Mouse (Mus musculus) hindbrain, embryonic 13.5 days (tissue): ENCODE data around the gene Slc35e3. TPM values are rescaled to one million over a fixed set of nuclear protein-coding genes. Genes with fewer than 3 reads are reported as not detected.
"Not testable (repeated sequence)": the region's sequence is repeated elsewhere in the genome, so short reads cannot be mapped to it uniquely, and the experiment has no call there.

Experiments
- ATAC-seq: fragments of 200-750 bp; cut with Nextera tagmentation; 2 replicates; pipeline ENCODE4 v1.8.0; 2017; ENCODE audit warnings: moderate TSS enrichment; ENCODE audit not compliant: low FRiP score
- H3K27ac ChIP-seq: fragments of 300-500 bp; sonication (generic); 2 replicates; pipeline ENCODE4 v1.5.1; 2015; ENCODE audit warnings: inconsistent platforms, mild to moderate bottlenecking, moderate library complexity
- H3K27me3 ChIP-seq: fragments of 300-500 bp; sonication (generic); 2 replicates; pipeline ENCODE4 v1.6.1; 2015; ENCODE audit warnings: mild to moderate bottlenecking, inconsistent platforms
- H3K36me3 ChIP-seq: fragments of 300-500 bp; sonication (generic); 2 replicates; pipeline ENCODE4 v1.6.1; 2015; ENCODE audit warnings: mild to moderate bottlenecking, inconsistent platforms
- H3K4me1 ChIP-seq: fragments of 300-500 bp; sonication (generic); replicated peaks from 2 replicates; pipeline ENCODE4 v1.6.1; 2015; ENCODE audit warnings: inconsistent platforms
- H3K4me2 ChIP-seq: fragments of 300-500 bp; sonication (generic); 2 replicates; pipeline ENCODE4 v1.6.1; 2015; ENCODE audit warnings: inconsistent platforms, mild to moderate bottlenecking, moderate library complexity
- H3K4me3 ChIP-seq: fragments of 300-500 bp; sonication (generic); 2 replicates; pipeline ENCODE4 v1.5.1; 2015; ENCODE audit warnings: mild to moderate bottlenecking, inconsistent platforms
- H3K9ac ChIP-seq: fragments of 300-500 bp; sonication (generic); 2 replicates; pipeline ENCODE4 v1.6.1; 2015; ENCODE audit warnings: mild to moderate bottlenecking, inconsistent platforms
- H3K9me3 ChIP-seq: fragments of 300-500 bp; sonication (generic); 2 replicates; pipeline ENCODE4 v1.6.1; 2016; ENCODE audit warnings: inconsistent platforms
- whole genome bisulfite sequencing: fragments of 180-500 bp; shearing (Covaris S2); methylation state at CpG from one replicate; pipeline ENCODE4 v1.1.7; 2015; 5-methylcytosine and 5-hydroxymethylcytosine counted together
- polyA plus RNA-seq: library from polyadenylated mRNA; unstranded; fragments of >200 nt; fragmentation: Nextera tagmentation; extraction: Ambion mirVana; gene quantifications from 2 replicates; pipeline ENCODE4 v1.2.1, GENCODE M21; 2015

The Slc35e3 gene
- polyA plus RNA-seq, 1 experiment from 2014 or later: 31.1 TPM

- H3K36me3 ChIP-seq: peaks cover 42% of the 10 kb centered on the region
- 93% methylated on average over 14 of the region's 14 CpGs for WGBS
- ATAC-seq: no peak
Measured at GRCm38 (mm10) chr10:117749787-117750343, 3.7 kb upstream of the Slc35e3 start.

GRCm38 (mm10) chr10:117749050-117749686 is 3.0 kb upstream of the Slc35e3 start:
- H3K36me3 ChIP-seq: peaks cover 36% of the 10 kb centered on the region
- no peak overlapping the region for H3K9ac ChIP-seq
- 97% methylated on average over 10 of the region's 10 CpGs for WGBS
- H3K4me2 ChIP-seq: no peak overlapping the region
- no peak overlapping the region for H3K27ac ChIP-seq
- H3K4me1 ChIP-seq: peaks cover 13% of the 10 kb centered on the region
- H3K9me3 ChIP-seq: no peaks in the 10 kb centered on the region
- H3K4me3 ChIP-seq: no peak overlapping the region
- ATAC-seq: no peak
- H3K27me3 ChIP-seq: no peaks in the 10 kb centered on the region

More at GRCm38 (mm10) chr10:117749787-117750343, 3.7 kb upstream of the Slc35e3 start:
- no peaks in the 10 kb centered on the region for H3K9me3 ChIP-seq
- no peak overlapping the region for H3K4me3 ChIP-seq
- H3K4me1 ChIP-seq: peaks cover 6% of the 10 kb centered on the region
- no peak overlapping the region for H3K9ac ChIP-seq
- H3K27ac ChIP-seq: no peak overlapping the region
- no peak overlapping the region for H3K4me2 ChIP-seq
- no peaks in the 10 kb centered on the region for H3K27me3 ChIP-seq

GRCm38 (mm10) chr10:117748276-117749049 is 2.3 kb upstream of the Slc35e3 start:
- 93% methylated on average over 10 of the region's 10 CpGs for WGBS
- ATAC-seq: no peak

GRCm38 (mm10) chr10:117747711-117748110 is 1.5 kb upstream of the Slc35e3 start:
- no peak overlapping the region for H3K4me3 ChIP-seq
- no peak overlapping the region for H3K9ac ChIP-seq
- peaks cover 36% of the 10 kb centered on the region for H3K36me3 ChIP-seq
- 96% methylated on average over 7 of the region's 7 CpGs for WGBS
- ATAC-seq: no peak
- peaks cover 24% of the 10 kb centered on the region for H3K4me1 ChIP-seq
- no peaks in the 10 kb centered on the region for H3K9me3 ChIP-seq
- H3K27me3 ChIP-seq: no peaks in the 10 kb centered on the region
- H3K27ac ChIP-seq: no peak overlapping the region
- no peak overlapping the region for H3K4me2 ChIP-seq

More at GRCm38 (mm10) chr10:117748276-117749049, 2.3 kb upstream of the Slc35e3 start:
- Histone ChIP-seq H3K4me3 (no peak overlapping the region), H3K4me2 (no peak overlapping the region), H3K27ac (no peak overlapping the region), H3K27me3 (no peaks in the 10 kb centered on the region), H3K9me3 (no peaks in the 10 kb centered on the region), H3K4me1 (peaks cover 20% of the 10 kb centered on the region), H3K36me3 (peaks cover 40% of the 10 kb centered on the region), H3K9ac (no peak overlapping the region)

GRCm38 (mm10) chr10:117745570-117746296 is 432 bp downstream of the Slc35e3 start:
- peak overlapping the region; percentile 82 for H3K9ac ChIP-seq
- peaks cover 29% of the 10 kb centered on the region for H3K36me3 ChIP-seq
- H3K27ac ChIP-seq: peak overlapping the region; percentile 69
- H3K4me3 ChIP-seq: peak overlapping the region; percentile 57
- peak overlapping the region; percentile 65 for H3K4me2 ChIP-seq
- H3K4me1 ChIP-seq: peaks cover 26% of the 10 kb centered on the region
- WGBS: under 1% methylated on average over 14 of the region's 46 CpGs
- not testable (repeated sequence) for H3K27me3 ChIP-seq, H3K9me3 ChIP-seq
- peak; percentile 78 for ATAC-seq

GRCm38 (mm10) chr10:117743917-117744316 is 2.2 kb downstream of the Slc35e3 start:
- peak overlapping the region; percentile 57; the same call in 1 of the 2 replicates for H3K4me3 ChIP-seq

GRCm38 (mm10) chr10:117743182-117743581 is 3.0 kb downstream of the Slc35e3 start:
- Histone ChIP-seq H3K36me3 (peaks cover 40% of the 10 kb centered on the region), H3K9ac (no peak overlapping the region), H3K4me3 (no peak overlapping the region), H3K27ac (no peak overlapping the region), H3K27me3 (no peaks in the 10 kb centered on the region), H3K4me2 (no peak overlapping the region), H3K4me1 (peaks cover 26% of the 10 kb centered on the region), H3K9me3 (no peaks in the 10 kb centered on the region)
- no peak for ATAC-seq
- 89% methylated on average over 2 of the region's 2 CpGs for WGBS

More at GRCm38 (mm10) chr10:117743917-117744316, 2.2 kb downstream of the Slc35e3 start:
- Histone ChIP-seq H3K9me3 (no peaks in the 10 kb centered on the region), H3K4me2 (peak overlapping the region; percentile 65), H3K9ac (peak overlapping the region; percentile 82), H3K4me1 (peaks cover 26% of the 10 kb centered on the region), H3K27me3 (no peaks in the 10 kb centered on the region), H3K36me3 (peaks cover 36% of the 10 kb centered on the region), H3K27ac (no peak overlapping the region)
- ATAC-seq: no peak
- whole genome bisulfite sequencing: 88% methylated on average over 4 of the region's 4 CpGs

- Histone ChIP-seq H3K36me3 (peaks cover 46% of the 10 kb centered on the region), H3K4me1 (peaks cover 26% of the 10 kb centered on the region), H3K4me2 (no peak overlapping the region), H3K9ac (no peak overlapping the region), H3K27me3 (no peaks in the 10 kb centered on the region), H3K4me3 (no peak overlapping the region), H3K27ac (no peak overlapping the region), H3K9me3 (no peaks in the 10 kb centered on the region)
- 93% methylated on average over 4 of the region's 4 CpGs for WGBS
- ATAC-seq: no peak
Measured at GRCm38 (mm10) chr10:117742618-117743017, 3.5 kb downstream of the Slc35e3 start.

- ATAC-seq: no peak
- Histone ChIP-seq H3K27ac (no peak overlapping the region), H3K4me1 (peaks cover 26% of the 10 kb centered on the region), H3K4me2 (no peak overlapping the region), H3K36me3 (peaks cover 53% of the 10 kb centered on the region), H3K4me3 (no peak overlapping the region), H3K9ac (no peak overlapping the region), H3K9me3 (no peaks in the 10 kb centered on the region), H3K27me3 (no peaks in the 10 kb centered on the region)
- 89% methylated on average over 15 of the region's 15 CpGs for WGBS
Measured at GRCm38 (mm10) chr10:117741698-117742475, 4.3 kb downstream of the Slc35e3 start.

GRCm38 (mm10) chr10:117740921-117741320 is 5.2 kb downstream of the Slc35e3 start:
- Histone ChIP-seq H3K4me1 (peaks cover 26% of the 10 kb centered on the region), H3K9ac (no peak overlapping the region), H3K4me2 (no peak overlapping the region), H3K36me3 (peaks cover 63% of the 10 kb centered on the region), H3K9me3 (no peaks in the 10 kb centered on the region), H3K27me3 (no peaks in the 10 kb centered on the region), H3K4me3 (no peak overlapping the region), H3K27ac (no peak overlapping the region)
- ATAC-seq: no peak
- WGBS: 91% methylated on average over 9 of the region's 9 CpGs

- Histone ChIP-seq H3K36me3 (peaks cover 67% of the 10 kb centered on the region), H3K4me2 (no peak overlapping the region), H3K9ac (no peak overlapping the region), H3K27ac (no peak overlapping the region), H3K9me3 (no peaks in the 10 kb centered on the region), H3K27me3 (no peaks in the 10 kb centered on the region), H3K4me3 (no peak overlapping the region), H3K4me1 (peaks cover 22% of the 10 kb centered on the region)
- ATAC-seq: no peak
- WGBS: 97% methylated on average over 10 of the region's 10 CpGs
Measured at GRCm38 (mm10) chr10:117740171-117740570, 6.0 kb downstream of the Slc35e3 start.
